28 mouse cellular contexts compared by ENCODE assay signal in genomic region chr3:154268313-154268712, GRCm38 (mm10).
DNase-seq lines count a peak whose midpoint lies in the region; ATAC-seq and TF ChIP-seq lines count a peak whose summit lies in the region.
"Had no signal": no experiment of that assay in that cellular context is flagged by ENCODE, and none has a peak within 500 bp of the region (broad histone marks: within the 10 kb centered on the region; RNA-seq: fewer than 3 reads in every experiment).

No protein-coding gene starts in this region.

- 0 out of 2 replicates have a peak, but pooled peaks cover 2% of the 10 kb centered on the region for H3K4me1 ChIP-seq in intestine, embryonic 15.5 days (replicated peaks)
- H3K4me1 ChIP-seq in intestine, postnatal 0 days (replicated peaks; ENCODE audit: control insufficient read depth, insufficient read depth, low read length), result no peaks in the 10 kb centered on the region
- H3K4me1 ChIP-seq in midbrain, embryonic 15.5 days, result peaks cover 3% of the 10 kb centered on the region
- no peaks in the 10 kb centered on the region for H3K4me1 ChIP-seq in hindbrain, embryonic 16.5 days (ENCODE audit: control insufficient read depth, insufficient read depth, low read depth, low read length)
- H3K4me1 ChIP-seq: embryonic facial prominence, embryonic 13.5 days had no signal

- H3K27me3 ChIP-seq in intestine, embryonic 15.5 days (replicated peaks), result no peaks in the 10 kb centered on the region
- H3K27me3 ChIP-seq in intestine, postnatal 0 days (replicated peaks; ENCODE audit: control insufficient read depth, insufficient read depth, low read length), result no peaks in the 10 kb centered on the region
- no peaks in the 10 kb centered on the region for H3K27me3 ChIP-seq in midbrain, embryonic 15.5 days (replicated peaks)
- H3K27me3 ChIP-seq in hindbrain, embryonic 16.5 days (replicated peaks; ENCODE audit: control insufficient read depth, insufficient read depth, low read length), result no peaks in the 10 kb centered on the region
- H3K27me3 ChIP-seq: CH12.LX; embryonic facial prominence, embryonic 15.5 days had no signal

- H3K4me3 ChIP-seq in intestine, embryonic 15.5 days (replicated peaks), result no peak overlapping the region
- H3K4me3 ChIP-seq in intestine, postnatal 0 days (ENCODE audit: low read depth, low read length), result no peak overlapping the region
- H3K4me3 ChIP-seq in midbrain, embryonic 15.5 days, result no peak overlapping the region
- H3K4me3 ChIP-seq in hindbrain, embryonic 16.5 days (ENCODE audit: low read length), result no peak overlapping the region
- H3K4me3 ChIP-seq: embryonic facial prominence, embryonic 13.5 days; embryonic facial prominence, embryonic 15.5 days; erythroblast, embryonic 14.5 days; forebrain, embryonic 10.5 days; forebrain, embryonic 12.5 days had no signal

- 66% methylated on average over 9 of the region's 9 CpGs for WGBS in intestine, embryonic 15.5 days
- 40% methylated on average over 9 of the region's 9 CpGs for WGBS in intestine, postnatal 0 days
- WGBS in midbrain, embryonic 15.5 days, result 85% methylated on average over 9 of the region's 9 CpGs
- WGBS in hindbrain, embryonic 16.5 days, result 83% methylated on average over 9 of the region's 9 CpGs

- H3K9me3 ChIP-seq in intestine, embryonic 15.5 days, result no peaks in the 10 kb centered on the region
- H3K9me3 ChIP-seq in intestine, postnatal 0 days (ENCODE audit: control insufficient read depth), result no peaks in the 10 kb centered on the region
- no peaks in the 10 kb centered on the region for H3K9me3 ChIP-seq in midbrain, embryonic 15.5 days
- H3K9me3 ChIP-seq in hindbrain, embryonic 16.5 days (ENCODE audit: control insufficient read depth, low read length), result no peaks in the 10 kb centered on the region
- H3K9me3 ChIP-seq: embryonic facial prominence, embryonic 13.5 days; embryonic facial prominence, embryonic 15.5 days; forebrain, embryonic 10.5 days; forebrain, embryonic 12.5 days had no signal

- ATAC-seq in intestine, embryonic 15.5 days, result peak; percentile 89
- peak; percentile 92 for ATAC-seq in intestine, postnatal 0 days
- ATAC-seq in midbrain, embryonic 15.5 days (replicated peaks), result no peak
- no peak for ATAC-seq in hindbrain, embryonic 16.5 days
- ATAC-seq: CD4-positive, CD25-positive, alpha-beta regulatory T cell, adult 4 months; forebrain, embryonic 14.5 days; forebrain, embryonic 16.5 days had no signal

- H3K36me3 ChIP-seq in intestine, embryonic 15.5 days, result no peaks in the 10 kb centered on the region
- no peaks in the 10 kb centered on the region for H3K36me3 ChIP-seq in intestine, postnatal 0 days (ENCODE audit: control insufficient read depth, insufficient read depth)
- no peaks in the 10 kb centered on the region for H3K36me3 ChIP-seq in midbrain, embryonic 15.5 days (replicated peaks)
- no peaks in the 10 kb centered on the region for H3K36me3 ChIP-seq in hindbrain, embryonic 16.5 days (ENCODE audit: control insufficient read depth, insufficient read depth, low read length)
- H3K36me3 ChIP-seq: embryonic facial prominence, embryonic 13.5 days; embryonic facial prominence, embryonic 15.5 days; forebrain, embryonic 10.5 days; forebrain, embryonic 12.5 days had no signal

- H3K27ac ChIP-seq in intestine, embryonic 15.5 days, result no peak overlapping the region
- H3K27ac ChIP-seq in intestine, postnatal 0 days (ENCODE audit: low read depth, low read length), result no peak overlapping the region
- no peak overlapping the region for H3K27ac ChIP-seq in midbrain, embryonic 15.5 days
- H3K27ac ChIP-seq in hindbrain, embryonic 16.5 days (ENCODE audit: low read depth, low read length), result no peak overlapping the region
- H3K27ac ChIP-seq: embryonic facial prominence, embryonic 13.5 days; embryonic facial prominence, embryonic 15.5 days; forebrain, embryonic 10.5 days; forebrain, embryonic 12.5 days had no signal

- no peak for TF ChIP-seq CTCF in intestine, postnatal 0 days (IDR thresholded peaks at IDR 0.05; ENCODE audit: low read depth)

- no peak overlapping the region for H3K9ac ChIP-seq in intestine, embryonic 15.5 days
- H3K9ac ChIP-seq in intestine, postnatal 0 days (ENCODE audit: low read depth, low read length), result no peak overlapping the region
- no peak overlapping the region for H3K9ac ChIP-seq in midbrain, embryonic 15.5 days
- H3K9ac ChIP-seq in hindbrain, embryonic 16.5 days (ENCODE audit: low read depth, low read length), result no peak overlapping the region
- H3K9ac ChIP-seq: embryonic facial prominence, embryonic 13.5 days; embryonic facial prominence, embryonic 15.5 days; forebrain, embryonic 12.5 days had no signal

- DNase-seq in ES-CJ7 (ENCODE audit: low read depth, low spot score), result peak; percentile 19
- DNase-seq in ZHBTc4 (ENCODE audit: low read depth, low spot score), result peak; percentile 40
- no peak for DNase-seq in retina, postnatal 1 day
- no peak for DNase-seq in right cerebral cortex, adult 2 months (ENCODE audit: low spot score in 2 of 2)
- DNase-seq: adrenal gland, adult 2 months; adrenal gland, postnatal 10 days; adrenal gland, postnatal 25 days; B cell, adult 2 months; cerebellum, adult 11 months; cerebellum, adult 18-20 months; cerebellum, adult 8-10 months; cerebellum, adult 9-11 months; cerebellum, postnatal 14 days; cerebellum, postnatal 36 days; embryo, embryonic 11 days had no signal

- no peak overlapping the region for H3K4me2 ChIP-seq in intestine, embryonic 15.5 days (replicated peaks)
- H3K4me2 ChIP-seq in intestine, postnatal 0 days (replicated peaks; ENCODE audit: low read depth), result no peak overlapping the region
- H3K4me2 ChIP-seq in midbrain, embryonic 15.5 days, result no peak overlapping the region
- no peak overlapping the region for H3K4me2 ChIP-seq in hindbrain, embryonic 16.5 days (ENCODE audit: low read length)
- H3K4me2 ChIP-seq: embryonic facial prominence, embryonic 13.5 days; embryonic facial prominence, embryonic 15.5 days; forebrain, embryonic 12.5 days had no signal

Comparison
In these comparisons a context has a peak if more than half of its experiments do, and no peak if none do; other contexts are left out.
1. DNase-seq: peak in ES-CJ7 (single experiment) and ZHBTc4 (single experiment); none in retina, postnatal 1 day (single experiment) and right cerebral cortex, adult 2 months (0 of 2).
2. ATAC-seq: peak in intestine, embryonic 15.5 days (single experiment) and intestine, postnatal 0 days (single experiment); none in midbrain, embryonic 15.5 days (single experiment) and hindbrain, embryonic 16.5 days (single experiment).